Mouse (Mus musculus) liver, postnatal 0 days (tissue): ENCODE measurements around the gene Rnf141. TPM values are rescaled to one million over a fixed set of nuclear protein-coding genes. Genes with fewer than 3 reads are reported as not detected.

ENCODE experiments used
- ATAC-seq: fragments of 200-750 bp; cut with Nextera tagmentation; 2 replicates; pipeline ENCODE4 v1.8.0; 2017; ENCODE audit warnings: mild to moderate bottlenecking, moderate library complexity
- DNase-seq: peaks from one replicate; pipeline ENCODE4 v3.0.0-alpha.2; 2016
- H3K27ac ChIP-seq: fragments of 300-500 bp; sonication (generic); 2 replicates; pipeline ENCODE4 v1.5.1; 2014; ENCODE audit warnings: antibody characterized with exemption, moderate library complexity, mild to moderate bottlenecking, low read depth
- H3K27me3 ChIP-seq: fragments of 300-500 bp; sonication (generic); 2 replicates; pipeline ENCODE4 v1.6.1; 2014; ENCODE audit warnings: low read length, control low read depth, mixed read lengths; ENCODE audit not compliant: insufficient read depth
- H3K36me3 ChIP-seq: fragments of 300-500 bp; sonication (generic); replicated peaks from 2 replicates; pipeline ENCODE4 v1.6.1; 2014; ENCODE audit warnings: mild to moderate bottlenecking, control low read depth, low read length, moderate library complexity, mixed read lengths; ENCODE audit not compliant: insufficient read depth
- H3K4me1 ChIP-seq: fragments of 300-500 bp; sonication (generic); 2 replicates; pipeline ENCODE4 v1.6.1; 2014; ENCODE audit warnings: antibody characterized with exemption, mild to moderate bottlenecking, control low read depth; ENCODE audit not compliant: insufficient read depth
- H3K4me2 ChIP-seq: fragments of 300-500 bp; sonication (generic); 2 replicates; pipeline ENCODE4 v1.6.1; 2014; ENCODE audit warnings: low read depth, mild to moderate bottlenecking, low read length, moderate library complexity, mixed read lengths
- H3K4me3 ChIP-seq: fragments of 300-500 bp; sonication (generic); 2 replicates; pipeline ENCODE4 v1.5.1; 2014; ENCODE audit warnings: low read depth, low read length
- H3K9ac ChIP-seq: fragments of 300-500 bp; sonication (generic); replicated peaks from 2 replicates; pipeline ENCODE4 v1.6.1; 2014; ENCODE audit warnings: mild to moderate bottlenecking, moderate library complexity
- H3K9me3 ChIP-seq: fragments of 300-500 bp; sonication (generic); 2 replicates; pipeline ENCODE4 v1.6.1; 2016; ENCODE audit warnings: mild to moderate bottlenecking, control low read depth, low read length, mixed read lengths
- CTCF ChIP-seq: sonication (generic); IDR thresholded peaks from 2 replicates; pipeline ENCODE4 v1.5.1; 2016; ENCODE audit warnings: antibody characterized with exemption, low read depth
- EP300 ChIP-seq: IDR thresholded peaks from 2 replicates; pipeline ENCODE4 v1.6.1; 2016; ENCODE audit warnings: antibody characterized with exemption, low read depth, mild to moderate bottlenecking
- WGBS: fragments of 180-500 bp; shearing (Covaris S2); extraction: QIAGEN DNeasy Blood & Tissue Kit; methylation state at CpG from one replicate; pipeline ENCODE4 v1.1.7; 2014; ENCODE audit not compliant: insufficient replicate concordance; 5-methylcytosine and 5-hydroxymethylcytosine counted together
- polyA plus RNA-seq: library from polyadenylated mRNA; unstranded; fragments of >200 nt; fragmentation: Nextera tagmentation; extraction: Ambion mirVana; gene quantifications from 2 replicates; pipeline ENCODE4 v1.2.1, GENCODE M21; 2015

The Rnf141 gene
- polyA plus RNA-seq, 1 experiment from 2014 or later, result 21.9 TPM

GRCm38 (mm10) chr7:110785741-110786146 lies 58.5 kb downstream of the Rnf141 start:
- Histone ChIP-seq H3K27me3 (no peaks in the 10 kb centered on the region), H3K27ac (no peak overlapping the region), H3K9me3 (no peaks in the 10 kb centered on the region), H3K36me3 (peaks cover 26% of the 10 kb centered on the region), H3K4me1 (peaks cover 21% of the 10 kb centered on the region), H3K4me2 (no peak overlapping the region), H3K4me3 (no peak overlapping the region), H3K9ac (no peak overlapping the region)
- 91% methylated on average over 3 of the region's 3 CpGs for WGBS
- DNase-seq (no peak), ATAC-seq (no peak)
- no peak for TF ChIP-seq EP300
- no peak for TF ChIP-seq CTCF

GRCm38 (mm10) chr7:110784965-110785364 lies 59.3 kb downstream of the Rnf141 start:
- Histone ChIP-seq H3K9me3 (no peaks in the 10 kb centered on the region), H3K4me2 (no peak overlapping the region), H3K9ac (no peak overlapping the region), H3K27me3 (no peaks in the 10 kb centered on the region), H3K4me1 (peaks cover 29% of the 10 kb centered on the region), H3K36me3 (peaks cover 25% of the 10 kb centered on the region), H3K4me3 (no peak overlapping the region), H3K27ac (no peak overlapping the region)
- TF ChIP-seq EP300 (no peak), CTCF (no peak)
- 74% methylated on average over 8 of the region's 8 CpGs for WGBS
- ATAC-seq, result peak; percentile 24; the same call in 1 of the 2 replicates
- DNase-seq, result no peak

- ATAC-seq (no peak), DNase-seq (no peak)
- H3K4me3 ChIP-seq, result no peak overlapping the region
- H3K4me1 ChIP-seq, result peaks cover 43% of the 10 kb centered on the region
- TF ChIP-seq EP300, result peak; percentile 72
- TF ChIP-seq CTCF, result no peak
- no peaks in the 10 kb centered on the region for H3K27me3 ChIP-seq
- WGBS, result 72% methylated on average over 10 of the region's 10 CpGs
- no peaks in the 10 kb centered on the region for H3K9me3 ChIP-seq
- H3K9ac ChIP-seq, result no peak overlapping the region
- no peak overlapping the region for H3K27ac ChIP-seq
- peaks cover 24% of the 10 kb centered on the region for H3K36me3 ChIP-seq
- no peak overlapping the region for H3K4me2 ChIP-seq
These were observed 61.3 kb downstream of the Rnf141 start for GRCm38 (mm10) chr7:110782845-110783478.

- peak; percentile 72 for DNase-seq
- Histone ChIP-seq H3K36me3 (peaks cover 21% of the 10 kb centered on the region), H3K9me3 (no peaks in the 10 kb centered on the region), H3K9ac (0 out of 2 replicates have a peak overlapping the region, but pooled peaks have one; percentile 9), H3K4me3 (peak overlapping the region; percentile 23; the same call in 1 of the 2 replicates), H3K4me1 (peaks cover 48% of the 10 kb centered on the region), H3K27ac (peak overlapping the region; percentile 52), H3K4me2 (peak overlapping the region; percentile 66), H3K27me3 (no peaks in the 10 kb centered on the region)
- 37% methylated on average over 7 of the region's 7 CpGs for WGBS
- TF ChIP-seq EP300 (peak; percentile 68), CTCF (no peak)
- ATAC-seq, result peak; percentile 51
These were observed 62.1 kb downstream of the Rnf141 start for GRCm38 (mm10) chr7:110782135-110782534.

GRCm38 (mm10) chr7:110781231-110781711 lies 63.0 kb downstream of the Rnf141 start:
- ATAC-seq (peak; percentile 69), DNase-seq (peak; percentile 81)
- Histone ChIP-seq H3K9me3 (no peaks in the 10 kb centered on the region), H3K4me2 (peak overlapping the region; percentile 66), H3K27ac (peak overlapping the region; percentile 52), H3K27me3 (no peaks in the 10 kb centered on the region), H3K9ac (0 out of 2 replicates have a peak overlapping the region, but pooled peaks have one; percentile 9), H3K36me3 (peaks cover 21% of the 10 kb centered on the region), H3K4me1 (peaks cover 56% of the 10 kb centered on the region), H3K4me3 (peak overlapping the region; percentile 23)
- TF ChIP-seq EP300 (peak; percentile 11; the same call in 1 of the 2 replicates), CTCF (no peak)
- WGBS, result 61% methylated on average over 2 of the region's 2 CpGs

- no peak overlapping the region for H3K4me3 ChIP-seq
- no peaks in the 10 kb centered on the region for H3K27me3 ChIP-seq
- ATAC-seq (no peak), DNase-seq (no peak)
- H3K27ac ChIP-seq, result peak overlapping the region; percentile 52
- no peaks in the 10 kb centered on the region for H3K9me3 ChIP-seq
- TF ChIP-seq EP300 (no peak), CTCF (no peak)
- peaks cover 54% of the 10 kb centered on the region for H3K4me1 ChIP-seq
- WGBS, result 75% methylated on average over 4 of the region's 4 CpGs
- no peak overlapping the region for H3K9ac ChIP-seq
- peak overlapping the region; percentile 66 for H3K4me2 ChIP-seq
- peaks cover 21% of the 10 kb centered on the region for H3K36me3 ChIP-seq
These were observed 63.7 kb downstream of the Rnf141 start for GRCm38 (mm10) chr7:110780520-110780919.
